Mouse (Mus musculus) ES-Bruce4 (cell line): ENCODE results near the gene Lims1. TPM values are rescaled to one million over a fixed set of nuclear protein-coding genes. Genes with fewer than 3 reads are reported as not detected.
A peak's percentile ranks its signal among the peaks of the same experiment; 100 is the strongest.

ENCODE experiments used
- H3K27ac ChIP-seq: 2 replicates; pipeline ENCODE4 v1.5.1; 2012; ENCODE audit warnings: low read length, inconsistent platforms; ENCODE audit not compliant: insufficient read depth
- H3K27me3 ChIP-seq: 2 replicates; pipeline ENCODE4 v1.6.1; 2012; ENCODE audit warnings: mild to moderate bottlenecking, low read length, inconsistent platforms; ENCODE audit not compliant: control insufficient read depth, poor library complexity, insufficient read depth, severe bottlenecking
- H3K36me3 ChIP-seq: 2 replicates; pipeline ENCODE4 v1.6.1; 2012; ENCODE audit warnings: inconsistent platforms, mild to moderate bottlenecking, low read length, moderate library complexity; ENCODE audit not compliant: control insufficient read depth, poor library complexity, insufficient read depth, severe bottlenecking
- H3K4me1 ChIP-seq: one replicate; pipeline ENCODE4 v1.8.1; 2011; ENCODE audit warnings: low read length; ENCODE audit not compliant: control insufficient read depth, insufficient read depth
- H3K4me3 ChIP-seq: 2 replicates; pipeline ENCODE4 v1.5.1; 2011; ENCODE audit warnings: low read depth, mild to moderate bottlenecking, low read length
- H3K9ac ChIP-seq: 2 replicates; pipeline ENCODE4 v1.6.1; 2012; ENCODE audit warnings: low read depth, mild to moderate bottlenecking, inconsistent platforms; ENCODE audit not compliant: poor library complexity, severe bottlenecking
- H3K9me3 ChIP-seq: replicated peaks from 2 replicates; pipeline ENCODE4 v1.6.1; 2012; ENCODE audit warnings: mild to moderate bottlenecking, low read length, inconsistent platforms; ENCODE audit not compliant: control insufficient read depth, poor library complexity, insufficient read depth, severe bottlenecking
- CTCF ChIP-seq: IDR thresholded peaks from one replicate; pipeline ENCODE4 v1.8.1; 2011; ENCODE audit warnings: low read depth, low read length
- EP300 ChIP-seq: IDR thresholded peaks from 2 replicates; pipeline ENCODE4 v1.6.1; 2011; ENCODE audit warnings: low read depth, low read length; ENCODE audit not compliant: insufficient read depth
- POLR2A ChIP-seq: IDR thresholded peaks from one replicate; pipeline ENCODE4 v1.8.1; 2011; ENCODE audit warnings: low read length; ENCODE audit not compliant: insufficient read depth
- polyA plus RNA-seq: library from polyadenylated mRNA; stranded (reverse); fragments of >200 nt; gene quantifications from 2 replicates; pipeline ENCODE4 v1.2.4, GENCODE M21; 2011; ENCODE audit warnings: low read depth; ENCODE audit not compliant: missing spikeins, insufficient read depth, insufficient read length

Lims1 gene
- polyA plus RNA-seq: 58.2 and 58.5 TPM in 2 replicates

- H3K4me3 ChIP-seq: peak within 1 kb of the TSS; percentile 87
Observed at GRCm38 (mm10) chr10:58323028-58323991, at the start of gene Lims1. TSS of gene Lims1 (plus strand) at chr10:58323466.

GRCm38 (mm10) chr10:58282238-58282637, 41.0 kb upstream of the Lims1 start:
- TF ChIP-seq EP300 (no peak), CTCF (no peak), POLR2A (no peak)
- H3K27ac ChIP-seq: no peak overlapping the region
- H3K36me3 ChIP-seq: peaks cover 17% of the 10 kb centered on the region

More at GRCm38 (mm10) chr10:58323028-58323991, at the start of gene Lims1:
- no peaks in the 10 kb centered on the region for H3K36me3 ChIP-seq
- H3K27ac ChIP-seq: peak within 1 kb of the TSS; percentile 93
- no peaks in the 10 kb centered on the region for H3K9me3 ChIP-seq
- peaks cover 2% of the 10 kb centered on the region for H3K4me1 ChIP-seq
- H3K9ac ChIP-seq: peak within 1 kb of the TSS; percentile 80
- no peak for TF ChIP-seq EP300
- TF ChIP-seq CTCF: no peak
- TF ChIP-seq POLR2A: peak; percentile 80
- H3K27me3 ChIP-seq: no peaks in the 10 kb centered on the region

GRCm38 (mm10) chr10:58290742-58291141, 32.5 kb upstream of the Lims1 start:
- Histone ChIP-seq H3K9me3 (no peaks in the 10 kb centered on the region; the same call in 1 of the 2 replicates), H3K4me1 (no peaks in the 10 kb centered on the region), H3K9ac (no peak overlapping the region), H3K27ac (no peak overlapping the region), H3K36me3 (peaks cover 28% of the 10 kb centered on the region), H3K4me3 (no peak overlapping the region), H3K27me3 (no peaks in the 10 kb centered on the region)
- TF ChIP-seq POLR2A: no peak
- no peak for TF ChIP-seq CTCF
- no peak for TF ChIP-seq EP300

More at GRCm38 (mm10) chr10:58282238-58282637, 41.0 kb upstream of the Lims1 start:
- Histone ChIP-seq H3K4me3 (no peak overlapping the region), H3K9ac (no peak overlapping the region), H3K4me1 (no peaks in the 10 kb centered on the region), H3K9me3 (no peaks in the 10 kb centered on the region; the same call in 1 of the 2 replicates), H3K27me3 (no peaks in the 10 kb centered on the region)

GRCm38 (mm10) chr10:58294246-58294645, 29.0 kb upstream of the Lims1 start:
- TF ChIP-seq POLR2A (no peak), CTCF (no peak), EP300 (no peak)
- H3K4me1 ChIP-seq: no peaks in the 10 kb centered on the region
- no peaks in the 10 kb centered on the region for H3K9me3 ChIP-seq
- peaks cover 20% of the 10 kb centered on the region for H3K36me3 ChIP-seq
- H3K4me3 ChIP-seq: no peak overlapping the region
- H3K27ac ChIP-seq: no peak overlapping the region
- no peaks in the 10 kb centered on the region for H3K27me3 ChIP-seq
- no peak overlapping the region for H3K9ac ChIP-seq

GRCm38 (mm10) chr10:58295605-58296004, 27.7 kb upstream of the Lims1 start:
- Histone ChIP-seq H3K9me3 (no peaks in the 10 kb centered on the region), H3K4me1 (no peaks in the 10 kb centered on the region), H3K4me3 (no peak overlapping the region), H3K36me3 (peaks cover 13% of the 10 kb centered on the region), H3K27ac (no peak overlapping the region), H3K9ac (no peak overlapping the region), H3K27me3 (no peaks in the 10 kb centered on the region)
- no peak for TF ChIP-seq CTCF
- no peak for TF ChIP-seq POLR2A
- no peak for TF ChIP-seq EP300

GRCm38 (mm10) chr10:58304996-58305395, 18.3 kb upstream of the Lims1 start:
- H3K4me1 ChIP-seq: no peaks in the 10 kb centered on the region
- H3K36me3 ChIP-seq: no peaks in the 10 kb centered on the region; the same call in 1 of the 2 replicates
- H3K9ac ChIP-seq: no peak overlapping the region
- no peak overlapping the region for H3K27ac ChIP-seq
- H3K4me3 ChIP-seq: no peak overlapping the region
- no peaks in the 10 kb centered on the region for H3K27me3 ChIP-seq
- TF ChIP-seq CTCF (no peak), EP300 (no peak), POLR2A (no peak)
- H3K9me3 ChIP-seq: no peaks in the 10 kb centered on the region
